Comparison of ENCODE assay signal across 12 mouse cellular contexts in genomic region chr8:90058631-90059166, GRCm38 (mm10).
DNase-seq lines count a peak whose midpoint lies in the region; ATAC-seq lines count a peak whose summit lies in the region.
"Had no signal": no experiment of that assay in that cellular context is flagged by ENCODE, and none has a peak within 500 bp of the region (broad histone marks: within the 10 kb centered on the region; RNA-seq: fewer than 3 reads in every experiment).

No protein-coding gene starts in this region.

- no peaks in the 10 kb centered on the region for H3K4me1 ChIP-seq in intestine, embryonic 14.5 days (replicated peaks; ENCODE audit: control insufficient read depth, insufficient read depth, low read length)
- no peaks in the 10 kb centered on the region for H3K4me1 ChIP-seq in intestine, embryonic 15.5 days (replicated peaks)
- H3K4me1 ChIP-seq in forebrain, embryonic 12.5 days: peaks cover 11% of the 10 kb centered on the region; the same call in 1 of the 2 replicates
- H3K4me1 ChIP-seq: embryonic facial prominence, embryonic 15.5 days; lung, embryonic 15.5 days had no signal

- no peak overlapping the region for H3K4me2 ChIP-seq in intestine, embryonic 14.5 days (ENCODE audit: low read length)
- no peak overlapping the region for H3K4me2 ChIP-seq in intestine, embryonic 15.5 days (replicated peaks)
- no peak overlapping the region for H3K4me2 ChIP-seq in forebrain, embryonic 12.5 days
- H3K4me2 ChIP-seq: embryonic facial prominence, embryonic 15.5 days; lung, embryonic 15.5 days had no signal

- H3K36me3 ChIP-seq in intestine, embryonic 14.5 days (ENCODE audit: control insufficient read depth, insufficient read depth, low read length): no peaks in the 10 kb centered on the region
- H3K36me3 ChIP-seq in intestine, embryonic 15.5 days: no peaks in the 10 kb centered on the region
- no peaks in the 10 kb centered on the region for H3K36me3 ChIP-seq in forebrain, embryonic 12.5 days (replicated peaks)
- H3K36me3 ChIP-seq: embryonic facial prominence, embryonic 15.5 days; lung, embryonic 15.5 days had no signal

- no peaks in the 10 kb centered on the region for H3K9me3 ChIP-seq in intestine, embryonic 14.5 days (ENCODE audit: control insufficient read depth, low read length)
- no peaks in the 10 kb centered on the region for H3K9me3 ChIP-seq in intestine, embryonic 15.5 days
- 0 out of 2 replicates have a peak, but pooled peaks cover 4% of the 10 kb centered on the region for H3K9me3 ChIP-seq in forebrain, embryonic 12.5 days
- H3K9me3 ChIP-seq: embryonic facial prominence, embryonic 15.5 days; lung, embryonic 15.5 days had no signal

- H3K27ac ChIP-seq in intestine, embryonic 14.5 days (ENCODE audit: low read depth): no peak overlapping the region
- no peak overlapping the region for H3K27ac ChIP-seq in intestine, embryonic 15.5 days
- H3K27ac ChIP-seq in forebrain, embryonic 12.5 days: peak overlapping the region; percentile 78
- H3K27ac ChIP-seq: embryonic facial prominence, embryonic 15.5 days; lung, embryonic 15.5 days had no signal

- no peak for ATAC-seq in intestine, embryonic 14.5 days (replicated peaks; ENCODE audit: low FRiP score, low TSS enrichment, low read depth)
- ATAC-seq in intestine, embryonic 15.5 days: no peak
- peak; percentile 73 for ATAC-seq in forebrain, embryonic 12.5 days (ENCODE audit: low FRiP score)

- WGBS in intestine, embryonic 14.5 days: 80% methylated on average over 9 of the region's 9 CpGs
- WGBS in intestine, embryonic 15.5 days: 74% methylated on average over 9 of the region's 9 CpGs
- 47% methylated on average over 9 of the region's 9 CpGs for WGBS in forebrain, embryonic 12.5 days

- intact Hi-C loops in heart, postnatal 10 days (cut with DNase I): no loop called here

- DNase-seq in intestine, embryonic 14.5 days (ENCODE audit: low spot score): peak; percentile 35
- DNase-seq in kidney, adult 8-10 months: peak; percentile 34 to 75
- DNase-seq in retina, embryonic 14.5 days (ENCODE audit: low spot score): peak; percentile 79
- DNase-seq in heart, postnatal 10 days: no peak
- DNase-seq in left cerebral cortex, adult 9 months (ENCODE audit: low spot score in 2 of 2): no peak
- DNase-seq in urinary bladder, adult 2 months (ENCODE audit: low spot score): no peak
- DNase-seq: cerebellum, adult 9-11 months; thymus, postnatal 14 days had no signal

- no peak overlapping the region for H3K4me3 ChIP-seq in intestine, embryonic 14.5 days (ENCODE audit: low read depth, low read length)
- H3K4me3 ChIP-seq in intestine, embryonic 15.5 days (replicated peaks): no peak overlapping the region
- H3K4me3 ChIP-seq in forebrain, embryonic 12.5 days (replicated peaks): no peak overlapping the region
- H3K4me3 ChIP-seq: embryonic facial prominence, embryonic 15.5 days; lung, embryonic 15.5 days had no signal

- H3K27me3 ChIP-seq in intestine, embryonic 14.5 days (replicated peaks; ENCODE audit: control insufficient read depth, insufficient read depth, low read length): no peaks in the 10 kb centered on the region
- H3K27me3 ChIP-seq in intestine, embryonic 15.5 days (replicated peaks): no peaks in the 10 kb centered on the region
- no peaks in the 10 kb centered on the region for H3K27me3 ChIP-seq in forebrain, embryonic 12.5 days
- H3K27me3 ChIP-seq: embryonic facial prominence, embryonic 15.5 days; lung, embryonic 15.5 days had no signal

- H3K9ac ChIP-seq in intestine, embryonic 14.5 days (ENCODE audit: low read length): no peak overlapping the region
- no peak overlapping the region for H3K9ac ChIP-seq in intestine, embryonic 15.5 days
- no peak overlapping the region for H3K9ac ChIP-seq in forebrain, embryonic 12.5 days
- H3K9ac ChIP-seq: embryonic facial prominence, embryonic 15.5 days; lung, embryonic 15.5 days had no signal

Comparison
In these comparisons a context has a peak if more than half of its experiments do, and no peak if none do; other contexts are left out.
1. DNase-seq: peak in intestine, embryonic 14.5 days (single experiment), kidney, adult 8-10 months (2 of 2) and retina, embryonic 14.5 days (single experiment); none in heart, postnatal 10 days (0 of 2), left cerebral cortex, adult 9 months (0 of 2) and urinary bladder, adult 2 months (single experiment).